Mouse (Mus musculus) spleen, adult 2 months (tissue): ENCODE measurements around the gene H2afy.

Experiments
- CTCF ChIP-seq: fragments of 200-500 bp; IDR thresholded peaks from 2 replicates; pipeline ENCODE4 v1.5.1; 2011; ENCODE audit warnings: mild to moderate bottlenecking, inconsistent platforms; ENCODE audit not compliant: insufficient read depth, insufficient read length, insufficient replicate concordance; ENCODE audit errors: extremely low read depth
- POLR2A ChIP-seq: fragments of 200-500 bp; IDR thresholded peaks from 2 replicates; pipeline ENCODE4 v1.6.1; 2011; ENCODE audit warnings: low read depth, low read length, inconsistent platforms

DNA sequence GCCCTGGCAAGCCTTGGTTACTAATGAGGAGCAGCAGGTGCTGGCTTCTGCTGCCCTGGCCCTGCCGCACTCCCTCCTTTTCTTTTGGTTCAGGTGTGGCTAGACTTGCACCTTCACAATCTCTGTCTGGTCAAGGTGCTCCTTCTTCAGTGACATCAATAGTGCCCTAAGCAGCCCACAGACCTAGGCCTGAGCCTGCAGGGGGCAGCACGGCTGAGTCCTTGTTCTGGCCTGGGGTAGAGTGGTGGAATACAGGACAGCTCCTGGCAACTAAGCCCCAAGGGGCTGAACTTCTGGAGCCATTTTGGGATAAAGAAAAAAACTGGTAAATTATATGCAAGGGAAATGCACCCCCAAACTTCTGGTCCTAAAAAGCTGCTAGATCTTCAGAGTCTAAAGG is 45.6 kb downstream of the H2afy start:
- TF ChIP-seq CTCF (no peak), POLR2A (no peak)
